In the genomic region with DNA sequence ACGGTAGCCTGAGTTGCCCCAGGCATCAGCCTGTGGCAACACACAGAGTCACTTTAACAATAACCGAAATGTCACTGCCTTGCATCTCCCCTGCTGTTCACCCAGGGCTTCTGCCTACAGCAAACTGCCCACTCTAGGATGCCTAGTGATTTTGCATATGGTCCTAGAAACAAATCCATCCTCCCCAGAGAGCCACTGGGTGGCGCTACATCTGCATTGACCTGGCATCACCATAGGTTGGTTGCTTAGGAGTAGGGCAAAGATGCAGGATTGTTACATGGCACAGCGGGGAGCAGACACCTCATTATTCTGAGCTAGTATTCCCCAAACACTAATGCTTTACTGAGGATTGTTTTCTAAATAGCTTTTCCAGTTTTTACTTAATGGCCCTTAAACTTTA, we compare ENCODE assay signal across 9 mouse cellular contexts.
DNase-seq lines count a peak whose midpoint lies in the region; TF ChIP-seq lines count a peak whose summit lies in the region.
"Had no signal": no experiment of that assay in that cellular context is flagged by ENCODE, and none has a peak within 500 bp of the region (broad histone marks: within the 10 kb centered on the region; RNA-seq: fewer than 3 reads in every experiment).

No protein-coding gene starts in this region.

- 71% methylated on average over 4 of the region's 4 CpGs for WGBS in small intestine, adult 2 months

- peak; percentile 9 for DNase-seq in left cerebral cortex, adult 11 months (ENCODE audit: low spot score)
- no peak for DNase-seq in left cerebral cortex, adult 18-20 months (ENCODE audit: low spot score in 2 of 2)
- DNase-seq in ES-CJ7 (ENCODE audit: low read depth, low spot score): peak; percentile 57
- peak; percentile 58 for DNase-seq in adrenal gland, postnatal 10 days
- peak; percentile 38 for DNase-seq in kidney, postnatal 10 days
- DNase-seq in right cerebral cortex, postnatal 36 days (ENCODE audit: low spot score in 2 of 2): no peak

- TF ChIP-seq CTCF in small intestine, adult 2 months (IDR thresholded peaks at IDR 0.05; ENCODE audit: extremely low read depth, insufficient read length, insufficient replicate concordance, low read depth, low read length): peak; percentile 39; the same call in 1 of the 2 replicates

- no peaks in the 10 kb centered on the region for H3K36me3 ChIP-seq in small intestine, adult 2 months (ENCODE audit: control insufficient read depth, insufficient read depth, low read length)
- H3K36me3 ChIP-seq: embryonic facial prominence, embryonic 15.5 days; lung, embryonic 15.5 days had no signal

- no peaks in the 10 kb centered on the region for H3K27me3 ChIP-seq in small intestine, adult 2 months (ENCODE audit: control insufficient read depth, insufficient read depth, low read length)
- H3K27me3 ChIP-seq: embryonic facial prominence, embryonic 15.5 days; lung, embryonic 15.5 days had no signal

- no peak overlapping the region for H3K4me3 ChIP-seq in small intestine, adult 2 months (ENCODE audit: low read depth, low read length)
- H3K4me3 ChIP-seq: embryonic facial prominence, embryonic 15.5 days; lung, embryonic 15.5 days had no signal

- no peaks in the 10 kb centered on the region for H3K4me1 ChIP-seq in small intestine, adult 2 months (ENCODE audit: control insufficient read depth, insufficient read depth, insufficient read length, low read length)
- H3K4me1 ChIP-seq: embryonic facial prominence, embryonic 15.5 days had no signal

- TF ChIP-seq POLR2A in small intestine, adult 2 months (IDR thresholded peaks at IDR 0.05; ENCODE audit: low read depth, low read length): no peak

- no peak overlapping the region for H3K27ac ChIP-seq in small intestine, adult 2 months (ENCODE audit: insufficient read depth, low read depth, low read length)
- H3K27ac ChIP-seq: embryonic facial prominence, embryonic 15.5 days; lung, embryonic 15.5 days had no signal

Comparison
In these comparisons a context has a peak if more than half of its experiments do, and no peak if none do; other contexts are left out.
1. DNase-seq: peak in left cerebral cortex, adult 11 months (single experiment), ES-CJ7 (single experiment), adrenal gland, postnatal 10 days (single experiment) and kidney, postnatal 10 days (single experiment); none in left cerebral cortex, adult 18-20 months (0 of 2) and right cerebral cortex, postnatal 36 days (0 of 2).